Comparison of ENCODE assay signal across 9 mouse cellular contexts in genomic region chr17:27554062-27554960, GRCm38 (mm10). TPM values are rescaled to one million over a fixed set of nuclear protein-coding genes. Genes with fewer than 3 reads are reported as not detected.
A peak's percentile ranks its signal among the peaks of the same experiment; 100 is the strongest.
DNase-seq lines count a peak whose midpoint lies in the region; ATAC-seq and TF ChIP-seq lines count a peak whose summit lies in the region.
"Had no signal": no experiment of that assay in that cellular context is flagged by ENCODE, and none has a peak within 500 bp of the region (broad histone marks: within the 10 kb centered on the region; RNA-seq: fewer than 3 reads in every experiment).

No protein-coding gene starts in this region.

- no peaks in the 10 kb centered on the region for H3K36me3 ChIP-seq in intestine, embryonic 14.5 days (ENCODE audit: control insufficient read depth, insufficient read depth, low read length)
- H3K36me3 ChIP-seq in midbrain, postnatal 0 days (ENCODE audit: insufficient read depth, low read length), result no peaks in the 10 kb centered on the region

- intact Hi-C loops in left cerebral cortex, postnatal 10 days (cut with DNase I), result no loop called here
- intact Hi-C loops in left cerebral cortex, adult 2 months (cut with DNase I), result loop anchor here (5.0 kb wide), 1 partner anchor 208 kb away; no protein-coding TSS in a partner anchor

- 47% methylated on average over 20 of the region's 20 CpGs for WGBS in intestine, embryonic 14.5 days
- WGBS in midbrain, postnatal 0 days, result 55% methylated on average over 20 of the region's 20 CpGs

- H3K27me3 ChIP-seq in intestine, embryonic 14.5 days (replicated peaks; ENCODE audit: control insufficient read depth, insufficient read depth, low read length), result no peaks in the 10 kb centered on the region
- H3K27me3 ChIP-seq in midbrain, postnatal 0 days (ENCODE audit: insufficient read depth, low read length), result peaks cover 5% of the 10 kb centered on the region; the same call in 1 of the 2 replicates

- ATAC-seq in intestine, embryonic 14.5 days (replicated peaks; ENCODE audit: low FRiP score, low TSS enrichment, low read depth), result no peak
- ATAC-seq in midbrain, postnatal 0 days (ENCODE audit: low FRiP score), result no peak

- peak; percentile 66 for DNase-seq in kidney, adult 9 months
- no peak for DNase-seq in kidney, adult 8-10 months
- DNase-seq in intestine, embryonic 14.5 days (ENCODE audit: low spot score), result no peak
- no peak for DNase-seq in midbrain, postnatal 0 days (ENCODE audit: low spot score)
- DNase-seq in cerebellum, adult 9-10 months, result no peak
- DNase-seq in left cerebral cortex, postnatal 10 days (ENCODE audit: extremely low spot score in 1 of 2, low spot score in 2 of 2), result no peak
- no peak for DNase-seq in left cerebral cortex, adult 2 months (ENCODE audit: extremely low spot score in 1 of 2, low spot score in 2 of 2)
- DNase-seq: right cerebral cortex, postnatal 4 days had no signal

- no peak for TF ChIP-seq POLR2A in bone marrow macrophage, adult 2 months (IDR thresholded peaks at IDR 0.05; ENCODE audit: borderline replicate concordance, low read depth, low read length)

- H3K4me3 ChIP-seq in bone marrow macrophage, adult 2 months (ENCODE audit: insufficient read depth, low read length), result peak overlapping the region; percentile 59
- H3K4me3 ChIP-seq in intestine, embryonic 14.5 days (ENCODE audit: low read depth, low read length), result peak overlapping the region; percentile 58
- peak overlapping the region; percentile 82; the same call in 1 of the 2 replicates for H3K4me3 ChIP-seq in midbrain, postnatal 0 days (ENCODE audit: low read depth, low read length)
- no peak overlapping the region for H3K4me3 ChIP-seq in left cerebral cortex, adult 2 months

- H3K27ac ChIP-seq in bone marrow macrophage, adult 2 months (ENCODE audit: insufficient read depth, low read depth, low read length), result peak overlapping the region; percentile 93
- H3K27ac ChIP-seq in intestine, embryonic 14.5 days (ENCODE audit: low read depth), result peak overlapping the region; percentile 92
- H3K27ac ChIP-seq in midbrain, postnatal 0 days (ENCODE audit: low read depth, low read length), result no peak overlapping the region
- H3K27ac ChIP-seq in left cerebral cortex, adult 2 months, result no peak overlapping the region

- H3K9ac ChIP-seq in intestine, embryonic 14.5 days (ENCODE audit: low read length), result peak overlapping the region; percentile 82
- H3K9ac ChIP-seq in midbrain, postnatal 0 days (replicated peaks; ENCODE audit: low read length, poor library complexity, severe bottlenecking), result no peak overlapping the region

- peak overlapping the region; percentile 69 for H3K4me2 ChIP-seq in intestine, embryonic 14.5 days (ENCODE audit: low read length)
- H3K4me2 ChIP-seq in midbrain, postnatal 0 days (ENCODE audit: low read depth, low read length, poor library complexity, severe bottlenecking), result no peak overlapping the region

- no peak for TF ChIP-seq CTCF in bone marrow macrophage, adult 2 months (IDR thresholded peaks at IDR 0.05; ENCODE audit: low read depth, low read length)
- TF ChIP-seq CTCF in midbrain, postnatal 0 days (IDR thresholded peaks at IDR 0.05), result no peak
- TF ChIP-seq CTCF in left cerebral cortex, adult 2 months (IDR thresholded peaks at IDR 0.05), result no peak

- no peaks in the 10 kb centered on the region for H3K9me3 ChIP-seq in intestine, embryonic 14.5 days (ENCODE audit: control insufficient read depth, low read length)
- no peaks in the 10 kb centered on the region for H3K9me3 ChIP-seq in midbrain, postnatal 0 days (ENCODE audit: low read length)

- peaks cover 42% of the 10 kb centered on the region for H3K4me1 ChIP-seq in bone marrow macrophage, adult 2 months (ENCODE audit: control insufficient read depth, insufficient read depth, low read length)
- H3K4me1 ChIP-seq in intestine, embryonic 14.5 days (replicated peaks; ENCODE audit: control insufficient read depth, insufficient read depth, low read length), result peaks cover 15% of the 10 kb centered on the region; the same call in 1 of the 2 replicates
- H3K4me1 ChIP-seq in midbrain, postnatal 0 days (ENCODE audit: insufficient read depth, low read length), result peaks cover 14% of the 10 kb centered on the region; the same call in 1 of the 2 replicates

RNA-seq across cellular contexts. Expression of gene Hmga1, which starts 2.0 kb away (rescaled TPM):
- 151 and 159 TPM in 2 replicates for polyA plus RNA-seq in bone marrow macrophage, adult 2 months (2012; ENCODE audit: insufficient read depth, insufficient read length, missing spikeins)
- 384 and 389 TPM in 2 replicates for polyA plus RNA-seq in intestine, embryonic 14.5 days (2014; fragmentation: Nextera tagmentation; extraction: Ambion mirVana)
- 135 and 138 TPM in 2 replicates for total RNA-seq in midbrain, postnatal 0 days (2014; rRNA removed)
- 144 and 154 TPM in 2 replicates for polyA plus RNA-seq in midbrain, postnatal 0 days (2015; fragmentation: Nextera tagmentation; extraction: Ambion mirVana)
- total RNA-seq in left cerebral cortex, postnatal 10 days (2021), result 10 to 100 TPM; 40.6 TPM
- 10 to 100 TPM; 55.2 to 55.7 TPM for total RNA-seq in left cerebral cortex, adult 2 months (2021)

RNA-seq across cellular contexts. Expression of gene AI413582, which starts 11.2 kb away (rescaled TPM):
- 76.7 and 85.6 TPM in 2 replicates for polyA plus RNA-seq in bone marrow macrophage, adult 2 months (2012; ENCODE audit: insufficient read depth, insufficient read length, missing spikeins)
- polyA plus RNA-seq in intestine, embryonic 14.5 days (2014; fragmentation: Nextera tagmentation; extraction: Ambion mirVana), result 37.1 and 37.4 TPM in 2 replicates
- 70.2 and 80.2 TPM in 2 replicates for total RNA-seq in midbrain, postnatal 0 days (2014; rRNA removed)
- polyA plus RNA-seq in midbrain, postnatal 0 days (2015; fragmentation: Nextera tagmentation; extraction: Ambion mirVana), result 88.8 and 113 TPM in 2 replicates
- total RNA-seq in left cerebral cortex, postnatal 10 days (2021), result 10 to 100 TPM; 80.4 to 95.9 TPM
- total RNA-seq in left cerebral cortex, adult 2 months (2021), result 10 to 100 TPM; 86.7 to 93.8 TPM

RNA-seq across cellular contexts. Expression of gene Grm4, which starts 33.1 kb away (rescaled TPM):
- polyA plus RNA-seq in bone marrow macrophage, adult 2 months (2012; ENCODE audit: insufficient read depth, insufficient read length, missing spikeins), result not detected in 2 replicates
- polyA plus RNA-seq in intestine, embryonic 14.5 days (2014; fragmentation: Nextera tagmentation; extraction: Ambion mirVana), result 0.20 and 0.22 TPM in 2 replicates
- total RNA-seq in midbrain, postnatal 0 days (2014; rRNA removed), result 37.6 and 54.0 TPM in 2 replicates
- polyA plus RNA-seq in midbrain, postnatal 0 days (2015; fragmentation: Nextera tagmentation; extraction: Ambion mirVana), result 11.1 and 12.5 TPM in 2 replicates
- total RNA-seq in left cerebral cortex, postnatal 10 days (2021), result 10 to 100 TPM; 23.7 to 24.2 TPM
- total RNA-seq in left cerebral cortex, adult 2 months (2021), result 10 to 100 TPM; 19.9 to 29.7 TPM

Comparison
In these comparisons a context has a peak if more than half of its experiments do, and no peak if none do; other contexts are left out.
1. H3K27ac ChIP-seq: peak in bone marrow macrophage, adult 2 months (single experiment) and intestine, embryonic 14.5 days (single experiment); none in midbrain, postnatal 0 days (single experiment) and left cerebral cortex, adult 2 months (single experiment).